Mouse (Mus musculus): ENCODE results near the gene Mcat.
A peak's percentile ranks its signal among the peaks of the same experiment; 100 is the strongest.

Gene Mcat

DNA sequence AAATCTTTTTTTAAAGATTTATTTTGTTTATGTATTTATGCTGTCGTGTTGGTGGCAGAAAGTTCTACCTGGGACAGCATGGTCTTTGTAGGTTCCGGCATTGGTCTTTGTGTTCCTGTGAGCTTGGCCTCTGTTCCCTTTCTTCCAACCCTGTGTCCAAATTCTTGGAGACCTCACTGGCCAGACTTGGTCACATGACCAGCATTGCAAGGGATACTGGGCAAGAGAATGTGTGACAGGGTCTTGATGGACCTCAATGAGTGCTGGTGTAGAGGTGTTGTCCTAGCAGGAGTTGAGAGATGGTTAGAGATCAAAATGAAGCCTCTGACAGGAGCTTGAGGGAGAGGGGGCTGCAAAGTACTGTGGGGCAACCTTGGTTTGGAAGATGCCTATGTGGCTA, 24.7 kb downstream of the Mcat start:
- DNase-seq (ENCODE audit: low spot score in 2 of 2), result no peak

GRCm38 (mm10) chr15:83535890-83536231, 27.7 kb downstream of the Mcat start:
- no peak for DNase-seq (ENCODE audit: low spot score in 2 of 2)

GRCm38 (mm10) chr15:83534960-83535889, 28.4 kb downstream of the Mcat start:
- DNase-seq (ENCODE audit: low spot score in 2 of 2), result no peak

GRCm38 (mm10) chr15:83532606-83533005, 31.0 kb downstream of the Mcat start:
- no peak for DNase-seq (ENCODE audit: low spot score in 2 of 2)

GRCm38 (mm10) chr15:83531961-83532469, 31.6 kb downstream of the Mcat start:
- DNase-seq (ENCODE audit: low spot score in 2 of 2), result no peak

DNA sequence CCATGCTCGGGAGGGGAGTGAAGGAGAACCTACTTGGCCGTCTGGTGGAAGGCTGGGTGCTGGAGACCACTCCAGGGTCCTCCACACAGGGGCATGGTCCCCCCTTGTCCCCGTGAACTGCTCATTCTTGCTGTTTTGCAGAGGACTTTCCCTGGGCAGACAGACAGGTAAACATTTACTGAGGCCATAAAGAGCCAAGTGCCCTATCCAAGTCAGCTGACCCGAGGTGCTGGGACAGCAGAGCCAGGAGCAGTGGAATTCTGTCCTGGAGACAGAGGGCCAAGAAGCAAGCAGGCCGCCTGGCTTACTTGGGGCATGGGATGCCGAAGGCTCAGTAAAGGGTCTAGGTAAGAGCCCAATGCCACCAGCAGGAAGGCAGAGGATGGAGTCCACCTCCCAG, 32.9 kb downstream of the Mcat start:
- DNase-seq (ENCODE audit: low spot score in 2 of 2), result no peak

DNA sequence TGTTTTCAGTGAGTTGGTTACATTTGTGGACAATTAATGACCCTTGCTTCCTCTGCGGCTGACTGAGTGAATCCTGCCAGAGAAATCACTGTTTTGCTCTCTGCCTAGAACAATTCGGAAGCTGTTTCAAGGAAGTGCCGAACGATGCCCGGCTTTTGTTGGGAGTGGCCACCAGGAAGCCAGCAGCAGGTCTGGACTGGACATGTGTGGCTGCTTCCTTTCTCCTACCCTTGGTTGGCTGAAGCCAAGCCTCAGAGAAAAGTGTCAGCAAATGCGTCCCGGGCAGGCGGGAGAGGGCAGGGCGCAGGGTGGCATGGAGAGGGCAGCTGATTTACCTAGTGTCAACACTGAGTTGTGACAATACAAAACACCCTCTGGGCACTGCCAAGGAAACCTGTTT, 33.4 kb downstream of the Mcat start:
- DNase-seq (ENCODE audit: low spot score in 2 of 2), result no peak

- DNase-seq (ENCODE audit: low spot score in 2 of 2), result no peak
Observed at GRCm38 (mm10) chr15:83529765-83530164, 33.8 kb downstream of the Mcat start.

DNA sequence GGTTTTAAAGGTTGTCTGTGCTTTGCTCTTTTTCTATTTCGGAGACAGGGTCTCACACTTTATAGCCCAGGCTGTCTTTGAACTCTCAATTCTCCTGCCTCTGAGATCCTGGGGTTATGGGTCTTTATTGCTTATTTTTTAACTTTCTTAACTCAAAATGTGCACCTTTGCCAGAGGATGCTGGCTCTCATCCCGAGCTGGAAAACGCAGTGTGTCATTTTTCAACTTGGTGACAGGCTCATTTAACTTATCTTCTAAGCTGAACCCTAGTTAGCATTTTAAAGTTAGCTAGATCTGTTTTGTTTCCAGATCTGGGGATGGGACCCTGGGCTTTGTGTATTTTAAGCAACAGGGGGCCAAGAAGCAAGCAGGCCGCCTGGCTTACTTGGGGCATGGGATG, 34.7 kb downstream of the Mcat start:
- no peak for DNase-seq (ENCODE audit: low spot score in 2 of 2)

DNA sequence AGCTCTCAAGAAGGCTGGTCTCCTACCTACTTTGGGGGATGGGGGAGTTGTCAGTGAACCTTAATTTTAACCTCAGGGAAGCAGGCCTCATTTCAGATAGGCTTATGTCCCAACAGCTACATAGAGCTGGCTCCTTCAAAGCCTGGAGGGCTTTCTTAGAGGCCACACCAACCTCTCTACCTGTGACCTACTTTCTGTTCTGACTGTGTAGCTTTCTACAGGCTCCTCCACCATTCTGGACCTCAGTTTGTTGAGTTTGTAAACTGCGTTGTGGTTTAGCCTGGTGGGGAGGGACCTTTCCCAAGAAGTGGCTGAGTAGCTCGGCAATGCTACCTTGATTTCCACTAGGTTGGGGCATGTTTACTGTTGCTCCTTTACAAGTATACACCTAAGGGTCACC, 35.8 kb downstream of the Mcat start:
- DNase-seq (ENCODE audit: low spot score in 2 of 2), result no peak

DNA sequence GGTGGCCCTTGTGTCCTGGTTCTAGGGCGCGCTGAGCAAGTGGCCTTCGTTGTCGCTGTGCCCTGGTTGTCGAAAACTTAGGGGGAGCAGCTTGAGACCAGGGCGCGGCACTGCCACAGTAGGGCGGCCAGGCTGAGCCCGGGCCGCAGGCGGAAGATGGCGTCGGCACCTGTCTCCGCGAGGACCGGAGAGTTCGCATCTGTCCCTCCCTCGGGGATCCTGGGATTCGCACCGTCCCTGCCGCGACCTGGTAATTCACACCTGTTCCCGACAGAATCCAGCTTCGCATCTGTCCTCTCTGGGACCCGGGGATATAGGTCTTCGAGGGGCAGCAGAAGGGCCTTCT, 36.5 kb downstream of the Mcat start:
- no peak for DNase-seq (ENCODE audit: low spot score in 2 of 2)

GRCm38 (mm10) chr15:83526424-83527091, 37.0 kb downstream of the Mcat start, which contains the start of gene Bik:
Gene Bik (plus strand): TSS chr15:83526862.
- DNase-seq (ENCODE audit: low spot score in 2 of 2), result peak in 1 of 2 experiments; percentile 53

DNA sequence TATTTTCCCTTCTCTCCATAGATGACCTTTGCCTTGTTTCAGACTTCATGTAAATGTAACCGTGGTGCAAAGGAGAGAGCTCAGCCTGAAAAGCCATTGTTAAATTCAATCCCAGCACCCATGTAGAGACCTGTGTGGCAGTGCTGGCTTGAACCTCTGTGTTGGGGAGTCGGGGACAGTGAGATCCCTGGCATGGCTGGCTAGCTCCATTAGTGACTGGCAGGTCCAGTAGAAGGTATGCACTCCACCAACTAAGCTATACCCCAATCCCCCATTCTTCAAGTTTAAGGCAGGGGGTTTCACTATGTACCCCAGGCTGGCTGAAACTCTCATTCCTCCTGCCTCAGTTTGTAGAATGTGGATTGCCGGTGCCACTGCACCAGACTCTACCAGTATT, 39.3 kb downstream of the Mcat start:
- no peak for DNase-seq (ENCODE audit: low spot score in 2 of 2)

DNA sequence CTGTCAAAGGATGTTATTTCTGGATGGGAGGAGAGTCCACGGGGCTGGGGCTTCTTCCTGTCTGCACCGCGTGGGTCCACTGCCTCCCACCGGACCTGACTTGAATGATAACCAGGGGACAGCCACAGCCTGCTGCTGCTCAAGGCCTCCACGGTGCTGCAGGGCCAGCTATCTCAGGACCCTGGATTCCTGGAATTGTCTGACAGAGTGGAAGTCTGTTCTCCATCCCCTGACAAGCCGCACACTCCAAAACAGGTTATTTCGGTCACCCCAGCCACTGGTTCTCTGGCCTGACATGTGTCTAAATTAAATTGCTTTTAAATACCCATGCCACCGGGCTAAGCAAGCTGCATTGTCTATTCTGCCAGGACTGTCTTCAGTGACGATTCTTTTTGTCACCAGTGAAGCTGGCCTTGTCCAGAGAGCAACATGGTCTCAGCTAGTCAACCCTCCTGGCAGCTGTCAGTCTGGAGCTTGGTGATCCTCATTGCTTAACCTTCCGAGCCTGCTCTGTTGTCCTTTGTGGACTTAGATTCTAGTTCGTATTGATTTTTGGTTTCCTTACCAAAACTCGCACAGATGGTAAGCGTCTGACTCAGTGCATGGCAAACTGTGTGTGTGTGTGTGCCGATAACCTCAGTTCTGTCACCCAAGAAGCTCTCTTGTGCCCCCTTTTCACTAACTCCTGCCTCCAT, 39.8 kb downstream of the Mcat start:
- no peak for DNase-seq (ENCODE audit: low spot score in 2 of 2)

- DNase-seq (ENCODE audit: low spot score in 2 of 2), result no peak
Observed at GRCm38 (mm10) chr15:83523196-83523595, 40.4 kb downstream of the Mcat start.

- DNase-seq (ENCODE audit: low spot score in 2 of 2), result no peak
Observed at GRCm38 (mm10) chr15:83520861-83521382, 42.7 kb downstream of the Mcat start.

- DNase-seq (ENCODE audit: low spot score in 2 of 2), result peak in 1 of 2 experiments; percentile 35
Observed at GRCm38 (mm10) chr15:83518215-83519048, 45.2 kb downstream of the Mcat start.

GRCm38 (mm10) chr15:83515018-83515417, 48.6 kb downstream of the Mcat start:
- no peak for DNase-seq (ENCODE audit: low spot score in 2 of 2)

- no peak for DNase-seq (ENCODE audit: low spot score in 2 of 2)
Observed at GRCm38 (mm10) chr15:83512489-83513281, 50.9 kb downstream of the Mcat start.

- peak; percentile 93 to 95 for DNase-seq (ENCODE audit: low spot score in 2 of 2)
Observed at GRCm38 (mm10) chr15:83510805-83511405, 52.7 kb downstream of the Mcat start, which contains the start of gene Ttll1. Gene Ttll1 (minus strand): TSS chr15:83510893.
